8 mouse cellular contexts compared by ENCODE assay signal in genomic region chr8:105706426-105706825, GRCm38 (mm10). TPM values are rescaled to one million over a fixed set of nuclear protein-coding genes. Genes with fewer than 3 reads are reported as not detected.
DNase-seq lines count a peak whose midpoint lies in the region; ATAC-seq and TF ChIP-seq lines count a peak whose summit lies in the region.

No protein-coding gene starts in this region.

- DNase-seq in cerebellum, adult 8-10 months = peak; percentile 40
- no peak for DNase-seq in liver, embryonic 11.5 days (ENCODE audit: low spot score)
- no peak for DNase-seq in liver, postnatal 0 days
- DNase-seq in liver, embryonic 13.5 days = no peak
- DNase-seq in left cerebral cortex, postnatal 10 days (ENCODE audit: extremely low spot score in 1 of 2, low spot score in 2 of 2) = no peak
- DNase-seq in left cerebral cortex, adult 9 months (ENCODE audit: low spot score in 2 of 2) = no peak

- ATAC-seq in cerebellum, adult (ENCODE audit: insufficient number of reproducible peaks, low FRiP score, low TSS enrichment) = no peak
- ATAC-seq in liver, embryonic 11.5 days (replicated peaks; ENCODE audit: low FRiP score) = no peak
- no peak for ATAC-seq in liver, postnatal 0 days
- no peak for ATAC-seq in forebrain, embryonic 12.5 days (ENCODE audit: low FRiP score)
- ATAC-seq in liver, embryonic 13.5 days (ENCODE audit: low read depth) = no peak

- H3K4me3 ChIP-seq in liver, embryonic 11.5 days (ENCODE audit: low read depth, low read length) = peak overlapping the region; percentile 82; the same call in 1 of the 2 replicates
- no peak overlapping the region for H3K4me3 ChIP-seq in liver, postnatal 0 days (ENCODE audit: low read depth, low read length)
- H3K4me3 ChIP-seq in forebrain, embryonic 12.5 days (replicated peaks) = peak overlapping the region; percentile 68
- peak overlapping the region; percentile 70; the same call in 1 of the 2 replicates for H3K4me3 ChIP-seq in liver, embryonic 13.5 days (replicated peaks)

- peak overlapping the region; percentile 12; the same call in 1 of the 2 replicates for H3K9ac ChIP-seq in liver, embryonic 11.5 days (ENCODE audit: low read depth, low read length)
- H3K9ac ChIP-seq in liver, postnatal 0 days (replicated peaks) = no peak overlapping the region
- peak overlapping the region; percentile 80; the same call in 1 of the 2 replicates for H3K9ac ChIP-seq in forebrain, embryonic 12.5 days
- peak overlapping the region; percentile 80; the same call in 1 of the 2 replicates for H3K9ac ChIP-seq in liver, embryonic 13.5 days

- no peaks in the 10 kb centered on the region for H3K9me3 ChIP-seq in liver, embryonic 11.5 days (ENCODE audit: control insufficient read depth, low read length)
- no peaks in the 10 kb centered on the region for H3K9me3 ChIP-seq in liver, postnatal 0 days (ENCODE audit: low read length)
- H3K9me3 ChIP-seq in forebrain, embryonic 12.5 days = no peaks in the 10 kb centered on the region
- H3K9me3 ChIP-seq in liver, embryonic 13.5 days (replicated peaks) = no peaks in the 10 kb centered on the region

- TF ChIP-seq EP300 in liver, postnatal 0 days (IDR thresholded peaks at IDR 0.05; ENCODE audit: low read depth) = no peak

- peaks cover 21% of the 10 kb centered on the region for H3K4me1 ChIP-seq in liver, embryonic 11.5 days (replicated peaks; ENCODE audit: control insufficient read depth, insufficient read depth, low read length)
- H3K4me1 ChIP-seq in liver, postnatal 0 days (ENCODE audit: insufficient read depth) = peaks cover 14% of the 10 kb centered on the region
- peaks cover 32% of the 10 kb centered on the region for H3K4me1 ChIP-seq in forebrain, embryonic 12.5 days
- H3K4me1 ChIP-seq in liver, embryonic 13.5 days (replicated peaks) = peaks cover 35% of the 10 kb centered on the region

- no peak for TF ChIP-seq CTCF in liver, postnatal 0 days (IDR thresholded peaks at IDR 0.05; ENCODE audit: low read depth)

- no peaks in the 10 kb centered on the region for H3K27me3 ChIP-seq in liver, embryonic 11.5 days (replicated peaks; ENCODE audit: control insufficient read depth, insufficient read depth, low read length)
- H3K27me3 ChIP-seq in liver, postnatal 0 days (ENCODE audit: insufficient read depth, low read length) = no peaks in the 10 kb centered on the region
- no peaks in the 10 kb centered on the region for H3K27me3 ChIP-seq in forebrain, embryonic 12.5 days
- H3K27me3 ChIP-seq in liver, embryonic 13.5 days = no peaks in the 10 kb centered on the region

- intact Hi-C loops in left cerebral cortex, postnatal 10 days (cut with DNase I) = no loop called here

- no peak overlapping the region for H3K27ac ChIP-seq in liver, embryonic 11.5 days (ENCODE audit: low read depth, low read length)
- no peak overlapping the region for H3K27ac ChIP-seq in liver, postnatal 0 days (ENCODE audit: low read depth)
- no peak overlapping the region for H3K27ac ChIP-seq in forebrain, embryonic 12.5 days
- H3K27ac ChIP-seq in liver, embryonic 13.5 days = no peak overlapping the region

- H3K36me3 ChIP-seq in liver, embryonic 11.5 days (ENCODE audit: control insufficient read depth, insufficient read depth, low read length) = peaks cover 8% of the 10 kb centered on the region
- no peaks in the 10 kb centered on the region; the same call in 1 of the 2 replicates for H3K36me3 ChIP-seq in liver, postnatal 0 days (replicated peaks; ENCODE audit: insufficient read depth, low read length)
- peaks cover 22% of the 10 kb centered on the region for H3K36me3 ChIP-seq in forebrain, embryonic 12.5 days (replicated peaks)
- H3K36me3 ChIP-seq in liver, embryonic 13.5 days = peaks cover 21% of the 10 kb centered on the region; the same call in 1 of the 2 replicates

- peak overlapping the region; percentile 85 for H3K4me2 ChIP-seq in liver, embryonic 11.5 days
- H3K4me2 ChIP-seq in liver, postnatal 0 days (ENCODE audit: low read depth, low read length) = no peak overlapping the region
- peak overlapping the region; percentile 82 for H3K4me2 ChIP-seq in forebrain, embryonic 12.5 days
- H3K4me2 ChIP-seq in liver, embryonic 13.5 days = peak overlapping the region; percentile 95

- WGBS in liver, embryonic 11.5 days = 84% methylated on average over 12 of the region's 12 CpGs
- WGBS in liver, postnatal 0 days (ENCODE audit: insufficient replicate concordance) = 84% methylated on average over 12 of the region's 12 CpGs
- 80% methylated on average over 12 of the region's 12 CpGs for WGBS in forebrain, embryonic 12.5 days
- WGBS in liver, embryonic 13.5 days (ENCODE audit: insufficient replicate concordance) = 80% methylated on average over 12 of the region's 12 CpGs

RNA-seq across cellular contexts. Expression of gene 4933405L10Rik, which starts 1.0 kb away (rescaled TPM):
- 0.26 TPM in 1 of 2 replicates, not detected in the other for polyA plus RNA-seq in liver, embryonic 11.5 days (2014; fragmentation: Nextera tagmentation; extraction: Ambion mirVana)
- not detected in 2 replicates for polyA plus RNA-seq in liver, postnatal 0 days (2015; fragmentation: Nextera tagmentation; extraction: Ambion mirVana)
- 0.27 and 0.32 TPM in 2 replicates for polyA plus RNA-seq in forebrain, embryonic 12.5 days (2016; fragmentation: Nextera tagmentation; extraction: Ambion mirVana)
- polyA plus RNA-seq in liver, embryonic 13.5 days (2015; fragmentation: Nextera tagmentation; extraction: Ambion mirVana) = not detected in 2 replicates
- total RNA-seq in left cerebral cortex, postnatal 10 days (2021) = under 1 TPM in 1 of 2 experiments, not detected in 1; 0.62 TPM

RNA-seq across cellular contexts. Expression of gene Enkd1, which starts 1.6 kb away (rescaled TPM):
- 22.3 and 23.6 TPM in 2 replicates for polyA plus RNA-seq in liver, embryonic 11.5 days (2014; fragmentation: Nextera tagmentation; extraction: Ambion mirVana)
- polyA plus RNA-seq in liver, postnatal 0 days (2015; fragmentation: Nextera tagmentation; extraction: Ambion mirVana) = 2.9 and 3.3 TPM in 2 replicates
- polyA plus RNA-seq in forebrain, embryonic 12.5 days (2016; fragmentation: Nextera tagmentation; extraction: Ambion mirVana) = 35.7 and 37.0 TPM in 2 replicates
- polyA plus RNA-seq in liver, embryonic 13.5 days (2015; fragmentation: Nextera tagmentation; extraction: Ambion mirVana) = 8.6 and 8.8 TPM in 2 replicates
- 10 to 100 TPM; 12.3 to 13.5 TPM for total RNA-seq in left cerebral cortex, postnatal 10 days (2021)

RNA-seq across cellular contexts. Expression of gene Pard6a, which starts 5.5 kb away (rescaled TPM):
- 12.8 and 18.2 TPM in 2 replicates for polyA plus RNA-seq in liver, embryonic 11.5 days (2014; fragmentation: Nextera tagmentation; extraction: Ambion mirVana)
- polyA plus RNA-seq in liver, postnatal 0 days (2015; fragmentation: Nextera tagmentation; extraction: Ambion mirVana) = 5.0 and 6.6 TPM in 2 replicates
- polyA plus RNA-seq in forebrain, embryonic 12.5 days (2016; fragmentation: Nextera tagmentation; extraction: Ambion mirVana) = 28.9 and 32.5 TPM in 2 replicates
- polyA plus RNA-seq in liver, embryonic 13.5 days (2015; fragmentation: Nextera tagmentation; extraction: Ambion mirVana) = 8.5 and 8.6 TPM in 2 replicates
- total RNA-seq in left cerebral cortex, postnatal 10 days (2021) = 10 to 100 TPM; 40.7 to 44.1 TPM

RNA-seq across cellular contexts. Expression of gene Acd, which starts 5.5 kb away (rescaled TPM):
- 47.5 and 47.8 TPM in 2 replicates for polyA plus RNA-seq in liver, embryonic 11.5 days (2014; fragmentation: Nextera tagmentation; extraction: Ambion mirVana)
- 20.6 and 22.4 TPM in 2 replicates for polyA plus RNA-seq in liver, postnatal 0 days (2015; fragmentation: Nextera tagmentation; extraction: Ambion mirVana)
- 83.0 and 88.7 TPM in 2 replicates for polyA plus RNA-seq in forebrain, embryonic 12.5 days (2016; fragmentation: Nextera tagmentation; extraction: Ambion mirVana)
- 24.4 and 26.8 TPM in 2 replicates for polyA plus RNA-seq in liver, embryonic 13.5 days (2015; fragmentation: Nextera tagmentation; extraction: Ambion mirVana)
- 10 to 100 TPM; 49.3 to 51.0 TPM for total RNA-seq in left cerebral cortex, postnatal 10 days (2021)

RNA-seq across cellular contexts. Expression of gene Carmil2, which starts 20.4 kb away (rescaled TPM):
- polyA plus RNA-seq in liver, embryonic 11.5 days (2014; fragmentation: Nextera tagmentation; extraction: Ambion mirVana) = 0.82 and 0.90 TPM in 2 replicates
- polyA plus RNA-seq in liver, postnatal 0 days (2015; fragmentation: Nextera tagmentation; extraction: Ambion mirVana) = 0.73 and 0.88 TPM in 2 replicates
- polyA plus RNA-seq in forebrain, embryonic 12.5 days (2016; fragmentation: Nextera tagmentation; extraction: Ambion mirVana) = 4.9 and 5.2 TPM in 2 replicates
- 0.29 and 0.32 TPM in 2 replicates for polyA plus RNA-seq in liver, embryonic 13.5 days (2015; fragmentation: Nextera tagmentation; extraction: Ambion mirVana)
- total RNA-seq in left cerebral cortex, postnatal 10 days (2021) = 10 to 100 TPM; 43.6 to 46.6 TPM
